20 mouse cellular contexts compared by ENCODE assay signal in genomic region chr3:144688284-144688683, GRCm38 (mm10). TPM values are rescaled to one million over a fixed set of nuclear protein-coding genes. Genes with fewer than 3 reads are reported as not detected.
DNase-seq lines count a peak whose midpoint lies in the region; ATAC-seq and TF ChIP-seq lines count a peak whose summit lies in the region.
"Had no signal": no experiment of that assay in that cellular context is flagged by ENCODE, and none has a peak within 500 bp of the region (broad histone marks: within the 10 kb centered on the region; RNA-seq: fewer than 3 reads in every experiment).

No protein-coding gene starts in this region.

- H3K79me2 ChIP-seq in myocyte (ENCODE audit: control insufficient read depth, insufficient read depth): no peaks in the 10 kb centered on the region

- no peaks in the 10 kb centered on the region for H3K27me3 ChIP-seq in limb, embryonic 12.5 days
- no peaks in the 10 kb centered on the region for H3K27me3 ChIP-seq in limb, embryonic 10.5 days (ENCODE audit: low read depth, poor library complexity, severe bottlenecking)
- no peaks in the 10 kb centered on the region for H3K27me3 ChIP-seq in neural tube, embryonic 11.5 days (ENCODE audit: control insufficient read depth, insufficient read depth, low read length)
- no peaks in the 10 kb centered on the region for H3K27me3 ChIP-seq in neural tube, embryonic 15.5 days (replicated peaks)
- H3K27me3 ChIP-seq in myocyte (ENCODE audit: control insufficient read depth, insufficient read depth, insufficient read length): no peaks in the 10 kb centered on the region
- H3K27me3 ChIP-seq: forebrain, embryonic 13.5 days; midbrain, embryonic 15.5 days had no signal

- WGBS in limb, embryonic 12.5 days: 60% methylated on average over 8 of the region's 8 CpGs
- 84% methylated on average over 8 of the region's 8 CpGs for WGBS in limb, embryonic 10.5 days
- WGBS in neural tube, embryonic 11.5 days: 77% methylated on average over 8 of the region's 8 CpGs
- WGBS in neural tube, embryonic 15.5 days: 77% methylated on average over 8 of the region's 8 CpGs

- peaks cover 41% of the 10 kb centered on the region for H3K36me3 ChIP-seq in limb, embryonic 12.5 days
- peaks cover 40% of the 10 kb centered on the region for H3K36me3 ChIP-seq in limb, embryonic 10.5 days
- H3K36me3 ChIP-seq in neural tube, embryonic 11.5 days (ENCODE audit: control insufficient read depth, insufficient read depth, low read length): peaks cover 2% of the 10 kb centered on the region; the same call in 1 of the 2 replicates
- H3K36me3 ChIP-seq in neural tube, embryonic 15.5 days: peaks cover 26% of the 10 kb centered on the region
- peaks cover 79% of the 10 kb centered on the region for H3K36me3 ChIP-seq in myocyte (ENCODE audit: control insufficient read depth, insufficient read depth)

- 0 out of 2 replicates have a peak, but pooled peaks have one; percentile 24 for ATAC-seq in frontal cortex, adult (ENCODE audit: low TSS enrichment)
- 0 out of 2 replicates have a peak, but pooled peaks have one; percentile 50 for ATAC-seq in limb, embryonic 12.5 days (ENCODE audit: insufficient number of reproducible peaks, insufficient read depth, low FRiP score, low TSS enrichment, low read depth)
- ATAC-seq in neural tube, embryonic 11.5 days (ENCODE audit: insufficient read depth, low FRiP score, low TSS enrichment): 0 out of 2 replicates have a peak, but pooled peaks have one; percentile 16
- ATAC-seq in neural tube, embryonic 15.5 days (ENCODE audit: low FRiP score): no peak
- ATAC-seq: forebrain, embryonic 13.5 days; hindbrain, postnatal 0 days; midbrain, embryonic 15.5 days had no signal

- no peak for TF ChIP-seq POLR2A in myocyte (IDR thresholded peaks at IDR 0.05; ENCODE audit: insufficient read length, low read depth)

- no peak overlapping the region for H3ac ChIP-seq in myocyte (ENCODE audit: control insufficient read depth, insufficient read length)

- peaks cover 10% of the 10 kb centered on the region for H3K4me1 ChIP-seq in limb, embryonic 12.5 days (replicated peaks)
- peaks cover 12% of the 10 kb centered on the region for H3K4me1 ChIP-seq in limb, embryonic 10.5 days
- H3K4me1 ChIP-seq in neural tube, embryonic 11.5 days (ENCODE audit: control insufficient read depth, insufficient read depth, low read length): no peaks in the 10 kb centered on the region
- H3K4me1 ChIP-seq in neural tube, embryonic 15.5 days: 0 out of 2 replicates have a peak, but pooled peaks cover 3% of the 10 kb centered on the region
- H3K4me1 ChIP-seq: forebrain, embryonic 13.5 days; midbrain, embryonic 15.5 days had no signal

- no peak overlapping the region for H3K4me3 ChIP-seq in limb, embryonic 12.5 days (replicated peaks)
- H3K4me3 ChIP-seq in limb, embryonic 10.5 days: no peak overlapping the region
- no peak overlapping the region for H3K4me3 ChIP-seq in neural tube, embryonic 11.5 days (ENCODE audit: low read depth, low read length)
- no peak overlapping the region for H3K4me3 ChIP-seq in neural tube, embryonic 15.5 days (replicated peaks)
- H3K4me3 ChIP-seq in myocyte: no peak overlapping the region
- H3K4me3 ChIP-seq: forebrain, embryonic 13.5 days; midbrain, embryonic 15.5 days had no signal

- no peak for DNase-seq in frontal cortex, postnatal 36 days (ENCODE audit: low spot score in 2 of 2)
- no peak for DNase-seq in limb, embryonic 10.5 days (ENCODE audit: low spot score)
- DNase-seq in neural tube, embryonic 11.5 days (ENCODE audit: low spot score): no peak
- DNase-seq in layer of hippocampus, postnatal 14 days (ENCODE audit: low spot score in 2 of 2): no peak
- DNase-seq: adrenal gland, postnatal 14 days; cerebellum, adult 9-10 months; gastrocnemius, postnatal 25 days; kidney, adult 11 months; left cerebral cortex, postnatal 4 days; lung, adult 2 months; lung, postnatal 4 days; thymus, postnatal 14 days had no signal

- H3K9ac ChIP-seq in limb, embryonic 12.5 days (replicated peaks): no peak overlapping the region; the same call in 1 of the 2 replicates
- H3K9ac ChIP-seq in neural tube, embryonic 11.5 days (ENCODE audit: low read length): no peak overlapping the region
- no peak overlapping the region for H3K9ac ChIP-seq in neural tube, embryonic 15.5 days (replicated peaks)
- H3K9ac ChIP-seq: forebrain, embryonic 13.5 days; midbrain, embryonic 15.5 days had no signal

- no peak overlapping the region for H3K4me2 ChIP-seq in limb, embryonic 12.5 days
- no peak overlapping the region for H3K4me2 ChIP-seq in neural tube, embryonic 11.5 days (ENCODE audit: low read depth)
- H3K4me2 ChIP-seq in neural tube, embryonic 15.5 days: no peak overlapping the region
- no peak overlapping the region for H3K4me2 ChIP-seq in myocyte (ENCODE audit: low read depth)
- H3K4me2 ChIP-seq: forebrain, embryonic 13.5 days; midbrain, embryonic 15.5 days had no signal

- peak overlapping the region; percentile 18; the same call in 1 of the 2 replicates for H3K27ac ChIP-seq in limb, embryonic 12.5 days
- H3K27ac ChIP-seq in limb, embryonic 10.5 days: no peak overlapping the region
- H3K27ac ChIP-seq in neural tube, embryonic 11.5 days (ENCODE audit: low read depth, low read length): no peak overlapping the region
- no peak overlapping the region for H3K27ac ChIP-seq in neural tube, embryonic 15.5 days (replicated peaks)
- H3K27ac ChIP-seq: forebrain, embryonic 13.5 days; hindbrain, postnatal 0 days; kidney, postnatal 0 days; midbrain, embryonic 15.5 days had no signal

- no peaks in the 10 kb centered on the region for H3K9me3 ChIP-seq in limb, embryonic 12.5 days
- no peaks in the 10 kb centered on the region for H3K9me3 ChIP-seq in limb, embryonic 10.5 days (replicated peaks)
- no peaks in the 10 kb centered on the region for H3K9me3 ChIP-seq in neural tube, embryonic 11.5 days (ENCODE audit: control insufficient read depth, low read length)
- H3K9me3 ChIP-seq in neural tube, embryonic 15.5 days (replicated peaks): no peaks in the 10 kb centered on the region
- H3K9me3 ChIP-seq: forebrain, embryonic 13.5 days; midbrain, embryonic 15.5 days had no signal

TF ChIP-seq in myocyte, 11 proteins besides CTCF, POLR2A, EP300 and RAD21:
- TF ChIP-seq POLR2AphosphoS2 (IDR thresholded peaks at IDR 0.05; ENCODE audit: insufficient read length, low read depth) (peak; percentile 58), TCF3 (IDR thresholded peaks at IDR 0.05; ENCODE audit: insufficient read length, low read depth) (no peak)

RNA-seq across cellular contexts. Expression of gene Sh3glb1, which starts 31.9 kb away (rescaled TPM):
- polyA plus RNA-seq in limb, embryonic 12.5 days (2016; fragmentation: Nextera tagmentation; extraction: Ambion mirVana): 101 and 103 TPM in 2 replicates
- polyA plus RNA-seq in limb, embryonic 10.5 days (2016; fragmentation: Nextera tagmentation; extraction: Ambion mirVana): 66.7 and 73.7 TPM in 2 replicates
- polyA plus RNA-seq in neural tube, embryonic 11.5 days (2014; fragmentation: Nextera tagmentation; extraction: Ambion mirVana): 117 and 123 TPM in 2 replicates
- 114 TPM in 2 replicates for polyA plus RNA-seq in neural tube, embryonic 15.5 days (2015; fragmentation: Nextera tagmentation; extraction: Ambion mirVana)
- polyA plus RNA-seq in myocyte (2012; fragmentation: generic; extraction: Trizol): 288 TPM
- total RNA-seq in layer of hippocampus, postnatal 14 days (2021): 10 to 100 TPM; 89.0 to 90.8 TPM
